Mouse (Mus musculus) gastrocnemius, postnatal 4 days (tissue): Measurements from ENCODE around the gene Slc39a7. TPM values are rescaled to one million over a fixed set of nuclear protein-coding genes. Genes with fewer than 3 reads are reported as not detected.

ENCODE experiments used
- DNase-seq, 2 experiments: peaks; one replicate each; pipeline ENCODE4 v3.0.0; 2021 to 2022; ENCODE audit warnings: low spot score in 2 of 2, mixed read lengths in 2 of 2
- long read RNA-seq, 2 experiments: library from polyadenylated mRNA; stranded (forward); transcript quantifications; one replicate each; pipeline ENCODE4 v2.0.0; 2021
- total RNA-seq, 2 experiments: library from RNA; stranded (reverse); gene quantifications; 2 replicates each; pipeline ENCODE4 v1.2.3; 2021

Slc39a7 gene
- total RNA-seq = 100 to 1,000 TPM in 1 of 2 experiments, 10 to 100 TPM in 1; 98.5 to 107 TPM
- long read RNA-seq, experiment 1, transcript Slc39a7-201 (7 exons, 2,320 nt) = major isoform, 76 of 88 reads
- long read RNA-seq, experiment 1, transcript Slc39a7-204 (6 exons, 2,433 nt) = minor isoform, 7 of 88 reads
- long read RNA-seq, experiment 1, partial matches to known transcripts = 3 of 88 reads
- long read RNA-seq, experiment 1, other reads (novel, unspliced or antisense) = 0 of 88 reads
- long read RNA-seq, experiment 2, transcript Slc39a7-204 (6 exons, 2,433 nt) = minor isoform, 15 of 141 reads
- long read RNA-seq, experiment 2, transcript Slc39a7-201 (7 exons, 2,320 nt) = major isoform, 107 of 141 reads
- long read RNA-seq, experiment 2, transcript Slc39a7-203 (8 exons, 1,550 nt) = minor isoform, 9 of 141 reads
- long read RNA-seq, experiment 2, partial matches to known transcripts = 10 of 141 reads
- long read RNA-seq, experiment 2, other reads (novel, unspliced or antisense) = 0 of 141 reads

GRCm38 (mm10) chr17:34031465-34032173 is at the start of gene Slc39a7, which contains the start of gene Rxrb:
TSS of gene Slc39a7 (minus strand) at chr17:34031682.
TSS of gene Rxrb (plus strand) at chr17:34031812.
- peak; percentile 99 to 100 for DNase-seq

GRCm38 (mm10) chr17:34079621-34080020 is 48.1 kb upstream of the Slc39a7 start:
- DNase-seq = no peak

GRCm38 (mm10) chr17:34079002-34079401 is 47.5 kb upstream of the Slc39a7 start:
- no peak for DNase-seq

DNA sequence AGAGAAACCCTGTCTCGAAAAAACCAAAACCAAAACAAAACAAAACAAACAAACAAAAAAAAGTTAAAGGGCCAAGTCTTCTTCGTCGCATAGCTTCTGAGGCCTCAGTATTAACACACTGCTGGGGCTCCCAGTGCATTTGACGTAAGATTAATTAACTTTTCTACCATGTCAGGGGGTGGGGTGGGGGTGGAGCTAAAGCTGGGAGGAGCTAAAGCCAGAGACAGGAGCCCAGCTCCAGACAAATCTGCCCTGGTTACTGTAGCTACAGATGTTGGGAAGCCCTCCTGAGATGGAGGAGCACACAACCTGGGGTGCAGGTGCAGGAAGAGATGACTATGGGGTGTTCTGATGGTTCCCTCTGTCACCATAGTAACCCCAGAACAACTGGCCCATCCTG is 46.7 kb upstream of the Slc39a7 start:
- DNase-seq = no peak

DNA sequence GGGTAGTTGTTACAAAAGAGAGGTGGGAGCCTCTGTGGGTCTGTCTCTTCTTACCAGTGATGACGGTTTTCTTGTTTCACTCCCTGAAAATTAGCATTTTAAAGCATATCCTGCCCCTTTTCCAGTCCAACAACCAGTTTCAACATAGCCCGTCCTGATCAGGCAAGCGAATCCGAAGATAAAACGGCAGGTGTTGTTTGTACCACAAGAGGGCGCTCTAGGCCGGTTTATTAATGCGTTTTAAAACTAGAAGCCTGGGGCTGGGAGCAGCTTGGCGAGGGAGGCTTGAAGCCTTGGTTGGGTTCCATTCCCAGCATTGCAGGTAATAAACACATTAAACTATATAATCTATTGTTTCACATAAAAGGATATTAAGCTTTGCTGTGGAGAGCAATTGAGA is 46.1 kb upstream of the Slc39a7 start:
- peak in 1 of 2 experiments; percentile 62 for DNase-seq

DNA sequence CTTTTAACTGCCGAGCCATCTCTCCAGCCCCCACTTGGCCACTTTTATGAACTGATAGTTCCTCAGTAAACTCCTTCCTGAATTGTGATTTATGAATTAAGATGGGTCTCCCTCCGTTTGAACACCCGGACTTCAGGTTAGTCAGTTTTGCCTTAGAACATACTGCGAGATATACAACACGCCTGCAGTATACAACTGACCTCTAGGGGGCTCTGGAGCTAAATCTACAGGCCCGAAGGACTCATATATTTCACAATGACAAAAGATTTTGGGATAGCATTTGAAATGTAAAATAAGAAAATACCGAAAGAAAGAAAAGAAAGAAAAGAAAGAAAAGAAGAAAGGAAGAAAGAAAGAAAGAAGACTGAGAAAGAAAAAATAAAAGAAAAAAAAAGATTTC is 43.8 kb upstream of the Slc39a7 start:
- DNase-seq = peak in 1 of 2 experiments; percentile 57

DNA sequence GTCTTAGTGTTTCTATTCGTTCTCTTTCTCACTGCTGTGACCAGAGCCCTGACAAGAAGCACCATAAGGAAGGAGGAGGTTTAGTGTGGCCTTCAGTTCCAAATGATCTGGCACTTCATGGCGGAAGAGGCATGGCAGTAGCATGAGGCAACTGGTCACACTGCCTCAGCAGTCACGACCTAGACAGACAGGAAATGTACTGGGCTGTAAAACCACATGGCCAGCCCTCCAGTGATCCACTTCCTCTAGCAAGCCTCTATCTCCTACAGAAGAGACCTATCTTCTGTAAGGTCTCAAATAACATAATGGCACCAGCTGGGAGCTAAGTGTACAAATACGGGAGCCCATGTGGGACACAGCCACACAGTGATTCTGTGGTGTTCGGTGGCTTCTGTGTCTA is 40.6 kb upstream of the Slc39a7 start:
- no peak for DNase-seq

GRCm38 (mm10) chr17:34068864-34069263 is 37.4 kb upstream of the Slc39a7 start:
- no peak for DNase-seq

- DNase-seq = no peak
These were observed 25.7 kb upstream of the Slc39a7 start for GRCm38 (mm10) chr17:34057224-34057623.

DNA sequence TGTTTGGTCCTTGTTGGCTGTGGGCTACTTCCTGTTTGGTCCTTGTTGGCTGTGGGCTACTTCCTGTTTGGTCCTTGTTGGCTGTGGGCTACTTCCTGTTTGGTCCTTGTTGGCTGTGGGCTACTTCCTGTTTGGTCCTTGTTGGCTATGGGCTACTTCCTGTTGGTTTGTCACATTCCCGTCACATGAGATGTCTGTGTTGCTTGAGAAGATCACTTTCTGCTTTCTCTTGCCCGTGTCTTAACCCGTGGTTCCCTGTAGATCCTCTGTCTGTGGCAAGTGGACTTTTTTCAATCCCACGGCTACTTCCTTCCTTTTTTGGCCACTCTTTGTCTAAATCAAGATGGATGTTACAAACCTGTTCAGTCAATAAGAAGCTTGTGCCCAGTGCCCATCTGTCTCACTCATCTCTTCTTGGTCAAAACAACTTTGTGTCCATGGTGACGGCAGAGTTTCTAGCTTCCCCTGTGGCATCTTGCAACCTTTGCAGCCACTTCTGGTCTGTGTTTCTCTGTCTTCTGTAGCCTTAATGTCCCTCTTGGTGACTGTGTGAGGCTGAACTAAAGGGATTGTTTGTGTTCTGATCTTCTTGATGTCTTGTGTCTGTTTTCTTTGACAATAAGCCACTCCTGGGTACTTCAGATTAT is 16.0 kb upstream of the Slc39a7 start:
- no peak for DNase-seq

DNA sequence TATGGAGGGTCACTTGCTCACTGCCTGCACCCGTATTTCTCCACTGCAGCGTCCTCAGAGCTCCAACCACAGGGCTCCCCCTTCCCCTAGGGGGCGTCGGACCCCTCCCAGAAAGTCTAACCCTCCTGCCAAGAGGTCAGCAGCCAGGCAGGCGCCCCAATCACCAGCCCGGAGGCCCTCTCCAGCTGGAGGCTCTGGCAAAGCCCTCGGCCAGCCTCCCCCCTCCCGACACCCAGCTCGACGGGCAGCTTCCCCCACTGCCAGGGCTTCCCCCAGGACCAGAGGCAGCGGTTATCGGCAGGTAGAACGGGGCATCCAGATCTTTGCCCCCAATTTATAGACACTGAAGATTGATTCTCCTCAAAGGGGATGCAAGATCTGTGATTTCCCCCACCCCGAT is 14.5 kb upstream of the Slc39a7 start:
- no peak for DNase-seq

DNA sequence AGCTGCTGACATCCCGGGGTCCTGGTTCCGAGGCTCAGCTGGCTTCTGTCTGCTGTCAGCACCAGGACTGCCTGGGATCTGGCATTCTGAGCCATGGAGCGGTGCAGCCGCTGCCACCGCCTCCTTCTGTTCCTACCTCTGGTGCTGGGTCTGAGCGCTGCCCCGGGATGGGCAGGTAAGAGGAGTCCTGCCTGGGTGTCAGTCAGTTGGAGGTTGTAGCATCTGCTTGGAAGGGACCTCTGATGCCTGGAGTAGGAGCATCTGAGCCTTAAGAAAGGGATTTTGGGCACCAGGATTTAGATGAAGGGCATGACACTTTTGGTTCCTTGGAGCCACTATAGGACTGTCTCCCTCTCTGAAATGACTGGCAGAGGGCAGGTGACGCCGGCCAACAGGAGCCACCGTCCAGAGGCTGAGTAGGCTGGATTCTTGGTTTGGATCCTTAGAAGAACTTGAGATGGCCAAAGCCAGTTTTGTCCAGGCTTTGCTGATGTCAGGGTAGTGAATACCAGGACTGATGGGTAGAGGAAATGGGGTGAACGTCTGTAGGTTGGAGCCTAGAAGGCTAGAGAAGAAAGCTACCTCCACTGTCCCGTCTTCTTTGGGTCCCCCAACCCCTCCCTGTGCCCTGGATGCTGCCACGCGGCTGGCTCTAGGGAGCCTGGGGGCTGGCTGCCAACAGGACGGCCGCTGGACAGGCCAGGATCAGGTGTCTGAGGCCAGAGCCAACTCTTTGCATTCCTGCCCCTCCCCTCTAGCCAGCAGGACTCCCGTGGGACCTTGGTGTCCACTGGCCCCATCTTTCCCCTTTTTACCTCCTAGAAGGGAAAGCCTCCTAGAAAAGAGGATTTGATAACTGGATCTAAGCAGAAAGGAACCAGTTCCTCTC is 8.3 kb upstream of the Slc39a7 start:
- DNase-seq = peak in 1 of 2 experiments; percentile 75

DNA sequence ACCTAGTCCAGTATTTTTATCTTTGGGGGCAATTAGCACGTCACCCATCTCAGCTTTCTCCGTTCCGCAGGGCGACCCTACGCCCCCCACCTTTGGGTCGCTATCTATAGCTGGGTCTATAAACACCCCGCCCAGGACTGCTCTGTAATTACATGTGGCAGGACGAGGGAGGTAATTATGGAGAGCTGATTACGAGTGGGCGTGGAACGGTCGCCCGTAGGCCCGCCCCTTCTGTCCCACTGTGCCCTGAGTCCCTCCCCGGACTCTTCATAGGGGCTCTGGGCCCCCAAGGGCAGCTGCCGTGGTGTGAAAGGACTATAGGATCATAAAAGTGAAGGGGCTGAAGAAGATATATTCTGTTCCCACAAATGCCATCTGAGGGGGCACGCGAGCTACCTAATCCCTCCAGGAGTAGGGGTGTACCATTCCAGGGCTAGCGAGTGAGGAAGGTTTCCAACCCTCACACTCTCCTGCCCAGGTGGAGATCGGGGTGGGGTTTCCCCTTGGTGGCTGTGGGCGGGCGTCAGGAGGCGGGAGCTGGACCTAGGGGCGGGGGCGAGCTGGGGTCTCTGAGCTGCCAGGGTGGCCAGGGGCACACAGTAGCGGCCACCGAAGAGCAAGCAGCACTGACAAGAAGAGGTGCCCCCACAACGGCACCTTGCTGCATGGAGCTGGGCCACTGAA is 7.5 kb upstream of the Slc39a7 start, which contains the start of gene Col11a2:
Gene Col11a2 (plus strand): TSS at position 560 of the 684 bp plus-strand sequence.
- DNase-seq = no peak

- peak in 1 of 2 experiments; percentile 41 for DNase-seq
These were observed 7.0 kb upstream of the Slc39a7 start for GRCm38 (mm10) chr17:34038440-34038839.

GRCm38 (mm10) chr17:34037241-34037640 is 5.8 kb upstream of the Slc39a7 start:
- DNase-seq = no peak

GRCm38 (mm10) chr17:34036647-34037046 is 5.2 kb upstream of the Slc39a7 start:
- DNase-seq = peak in 1 of 2 experiments; percentile 25

GRCm38 (mm10) chr17:34035517-34035916 is 4.0 kb upstream of the Slc39a7 start:
- DNase-seq = peak in 1 of 2 experiments; percentile 13

DNA sequence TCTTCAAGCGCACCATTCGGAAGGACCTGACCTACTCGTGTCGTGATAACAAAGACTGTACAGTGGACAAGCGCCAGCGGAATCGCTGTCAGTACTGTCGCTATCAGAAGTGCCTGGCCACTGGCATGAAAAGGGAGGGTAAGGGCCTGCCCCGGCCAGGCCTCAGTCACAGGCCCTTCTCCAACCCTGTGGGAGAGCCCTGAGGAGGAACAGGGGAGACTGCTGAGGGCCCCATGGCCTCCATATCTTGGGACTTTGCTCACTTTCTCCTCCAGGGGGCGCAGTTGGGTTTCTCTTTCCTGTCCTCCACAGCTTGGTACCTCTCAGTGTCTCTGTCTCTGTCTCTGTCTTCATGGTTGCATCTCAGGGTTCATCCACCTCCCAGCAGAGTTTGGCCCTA is 2.6 kb upstream of the Slc39a7 start:
- DNase-seq = peak in 1 of 2 experiments; percentile 53

GRCm38 (mm10) chr17:34033441-34033840 is 2.0 kb upstream of the Slc39a7 start:
- DNase-seq = peak in 1 of 2 experiments; percentile 20

- peak in 1 of 2 experiments; percentile 36 for DNase-seq
These were observed 1.3 kb upstream of the Slc39a7 start for GRCm38 (mm10) chr17:34032806-34033205.
